Mouse (Mus musculus) natural killer cell, adult 2 months (primary cell): ENCODE data around the gene Pdzrn4.

ENCODE experiments used
- DNase-seq, 2 experiments: peaks; one replicate each; pipeline ENCODE4 v3.0.0; 2022; ENCODE audit warnings: low spot score in 2 of 2

Pdzrn4 gene

DNA sequence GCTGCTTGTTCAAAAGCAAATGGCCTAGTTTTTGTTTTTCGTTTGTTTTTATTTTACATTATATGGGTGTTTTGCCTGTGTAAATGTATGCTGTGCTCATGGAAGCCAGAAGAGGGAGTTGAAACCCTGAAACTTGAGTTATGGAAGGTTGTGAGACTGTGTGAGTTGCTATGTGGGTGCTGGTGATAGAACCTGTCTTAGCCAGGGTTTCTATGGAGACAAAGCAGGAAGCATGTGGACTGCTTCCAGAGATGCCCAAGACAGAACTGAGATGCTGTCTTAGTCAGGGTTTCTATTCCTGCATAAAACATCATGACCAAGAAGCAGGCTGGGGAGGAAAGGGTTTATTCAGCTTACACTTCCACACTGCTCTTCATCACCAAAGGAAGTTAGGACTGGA is 190.8 kb downstream of the Pdzrn4 start:
- no peak for DNase-seq

DNA sequence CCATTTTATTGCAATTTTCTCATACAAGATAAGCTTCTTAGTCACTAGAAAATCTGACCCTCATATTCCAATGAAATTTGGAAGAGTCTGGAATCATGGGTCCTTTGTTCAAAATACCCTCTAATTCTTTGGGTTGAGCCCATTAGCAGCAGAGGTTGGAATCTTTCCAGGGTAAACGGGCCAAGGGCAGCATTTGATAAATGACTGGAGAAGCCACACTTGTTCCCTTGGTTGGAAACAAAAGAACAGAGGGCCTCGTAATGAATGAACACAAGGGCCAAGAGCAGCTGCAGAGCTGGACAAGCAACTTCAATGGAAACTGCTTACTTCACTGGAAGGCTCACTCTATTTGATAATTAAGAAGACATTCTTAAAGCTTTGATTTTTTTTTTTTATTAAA is 198.0 kb downstream of the Pdzrn4 start:
- no peak for DNase-seq

DNA sequence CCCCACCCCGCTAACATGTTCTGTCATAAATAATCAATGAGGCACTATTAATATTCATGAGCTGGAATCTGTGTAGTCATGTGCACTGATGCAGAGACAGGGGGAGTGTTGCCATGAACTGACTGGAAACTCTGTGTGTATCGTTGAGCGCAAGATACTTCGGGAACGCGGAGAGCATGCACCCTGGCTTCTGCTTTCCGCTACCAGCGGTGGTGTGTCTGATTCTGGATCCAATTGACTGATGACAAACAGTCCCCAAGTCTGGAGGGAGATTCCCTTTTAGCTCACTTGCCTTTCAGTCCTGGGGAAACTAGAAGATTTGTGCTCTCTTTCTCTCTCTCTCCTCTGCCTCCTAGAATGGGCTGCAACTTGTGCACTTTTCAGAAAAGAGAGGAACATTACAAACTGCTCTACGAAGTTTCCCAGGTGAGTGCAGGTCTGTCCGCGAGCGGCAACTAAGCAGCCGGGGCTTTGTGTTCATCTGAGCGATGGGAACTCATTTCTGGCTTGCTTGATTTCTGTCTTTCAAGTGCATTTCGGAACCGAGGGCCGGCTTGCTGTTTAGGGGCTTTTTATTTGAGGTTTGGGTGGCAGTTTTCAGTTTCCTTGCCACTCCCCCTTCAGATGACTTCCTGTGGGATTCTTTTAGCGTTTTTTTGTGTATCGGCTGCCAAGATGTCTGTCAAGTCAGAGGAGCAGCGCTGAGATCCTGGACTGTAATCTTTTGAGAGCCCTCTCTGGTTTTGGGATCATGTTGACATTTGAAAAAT is 200.5 kb downstream of the Pdzrn4 start:
- DNase-seq = no peak

DNA sequence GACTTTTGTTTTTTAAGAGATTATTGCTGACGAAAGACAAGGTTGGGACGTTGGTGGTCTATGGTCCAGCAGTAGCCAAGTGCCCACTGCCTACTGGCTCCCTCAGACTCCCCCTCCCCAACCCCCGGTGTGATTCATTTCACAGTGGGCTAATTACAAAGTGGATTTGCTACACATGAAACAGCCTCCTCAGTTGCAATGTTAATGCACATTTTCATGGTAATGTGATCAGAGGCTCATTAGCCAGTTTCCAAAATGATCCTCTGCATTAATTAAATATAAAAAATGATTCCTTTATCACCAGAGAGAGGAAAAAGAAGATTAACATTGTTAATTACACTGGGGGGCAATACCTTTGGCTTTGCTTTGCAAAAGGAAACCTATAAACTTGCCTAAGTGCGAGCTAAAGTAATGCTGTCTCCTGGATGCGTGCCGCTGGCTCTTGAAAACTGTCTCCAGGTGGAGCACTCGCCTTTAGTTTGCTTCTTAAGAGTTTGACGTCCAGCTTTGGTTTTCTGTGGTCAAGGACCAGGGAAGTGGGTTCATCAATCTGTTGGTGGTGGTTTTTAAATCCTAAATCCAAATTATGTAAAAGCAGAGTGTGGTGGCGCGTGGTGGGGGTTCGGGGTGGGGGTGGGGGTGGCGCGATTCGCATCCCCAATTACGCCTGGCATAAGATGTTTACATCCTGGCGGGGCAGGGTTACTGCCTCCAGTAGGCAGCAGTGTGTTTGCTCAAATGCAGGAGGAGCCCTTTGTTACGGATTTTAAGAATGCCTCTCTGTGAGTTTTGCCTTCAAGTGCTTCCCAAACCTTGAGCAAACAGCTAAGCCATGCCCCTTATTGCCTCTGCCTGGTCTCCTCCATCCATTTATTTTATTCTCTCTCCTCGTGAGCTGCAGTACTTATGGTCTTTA is 202.0 kb downstream of the Pdzrn4 start:
- no peak for DNase-seq

DNA sequence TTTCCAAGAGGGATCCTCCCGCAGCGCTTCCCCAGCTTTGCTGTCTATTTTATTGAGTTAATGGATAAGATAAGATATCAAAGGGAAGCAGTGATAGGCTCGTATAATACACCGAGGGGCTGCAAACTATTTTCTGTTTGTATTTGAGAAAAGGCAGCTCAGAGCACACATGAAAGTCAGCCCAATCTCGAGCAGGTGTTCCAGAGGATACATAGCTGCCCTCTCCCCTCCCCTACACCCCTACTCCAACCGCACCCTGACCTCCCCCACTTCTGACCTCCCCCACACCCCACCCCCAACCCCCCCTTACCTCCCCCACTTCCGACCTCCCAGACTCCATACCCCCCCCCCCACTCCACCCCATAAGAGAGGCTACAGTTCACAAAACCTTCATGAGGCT is 202.7 kb downstream of the Pdzrn4 start:
- no peak for DNase-seq

DNA sequence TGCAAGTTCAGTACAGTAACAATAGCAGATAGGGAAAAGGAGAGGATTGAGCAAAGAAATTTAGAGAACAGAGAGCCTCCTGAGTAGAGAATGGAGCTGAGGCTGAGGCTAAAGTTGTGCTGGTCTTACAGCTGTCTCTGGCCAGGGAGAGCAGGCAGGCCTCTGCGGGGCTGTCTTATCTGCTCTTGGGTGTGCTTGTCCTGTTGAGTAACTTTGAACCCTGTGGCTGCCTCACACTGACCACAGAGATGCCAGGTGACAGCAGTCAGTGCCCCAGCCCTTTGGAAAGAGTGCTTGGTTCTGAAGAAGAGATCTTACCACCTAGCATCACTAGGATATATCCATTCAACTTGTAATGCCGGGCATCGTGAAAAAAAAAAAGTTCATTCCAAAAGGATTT is 214.2 kb downstream of the Pdzrn4 start:
- no peak for DNase-seq

DNA sequence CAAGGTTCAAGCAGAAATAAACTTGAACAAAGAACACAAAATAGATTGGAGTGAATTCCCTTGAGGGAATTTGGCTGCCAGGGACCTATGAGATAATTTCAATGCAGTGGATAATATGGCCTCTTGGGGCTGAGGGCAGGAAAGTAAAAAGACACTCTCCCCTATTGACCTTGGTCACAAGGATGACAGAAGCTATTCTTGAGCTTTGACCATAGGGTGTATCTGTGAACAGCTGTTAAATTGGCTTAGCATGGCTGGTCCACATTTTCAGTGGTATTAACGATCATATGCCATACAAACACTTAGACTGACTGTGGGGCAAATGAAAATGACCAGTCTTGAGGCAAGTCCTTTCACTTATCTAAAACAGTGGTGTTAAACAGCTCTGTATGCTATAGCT is 215.7 kb downstream of the Pdzrn4 start:
- DNase-seq = no peak

DNA sequence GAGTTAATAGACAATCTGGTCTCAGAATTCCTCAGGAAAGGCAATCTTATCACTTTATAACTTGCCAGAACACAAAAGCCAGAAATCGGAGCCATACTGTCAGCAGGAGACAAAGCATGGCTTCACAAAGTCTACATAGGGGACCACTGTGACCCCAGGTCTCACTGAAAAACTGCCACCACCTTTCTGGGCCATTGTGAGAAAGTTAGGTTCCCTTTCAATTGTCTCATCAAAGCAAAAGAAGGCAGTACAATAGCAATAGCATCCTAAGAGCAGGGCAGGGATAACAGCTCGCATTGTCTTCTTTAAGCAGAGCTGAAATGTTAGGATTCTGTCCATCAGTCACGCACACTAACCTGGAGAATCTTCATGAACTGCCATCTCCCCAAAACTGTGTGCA is 216.5 kb downstream of the Pdzrn4 start:
- no peak for DNase-seq

DNA sequence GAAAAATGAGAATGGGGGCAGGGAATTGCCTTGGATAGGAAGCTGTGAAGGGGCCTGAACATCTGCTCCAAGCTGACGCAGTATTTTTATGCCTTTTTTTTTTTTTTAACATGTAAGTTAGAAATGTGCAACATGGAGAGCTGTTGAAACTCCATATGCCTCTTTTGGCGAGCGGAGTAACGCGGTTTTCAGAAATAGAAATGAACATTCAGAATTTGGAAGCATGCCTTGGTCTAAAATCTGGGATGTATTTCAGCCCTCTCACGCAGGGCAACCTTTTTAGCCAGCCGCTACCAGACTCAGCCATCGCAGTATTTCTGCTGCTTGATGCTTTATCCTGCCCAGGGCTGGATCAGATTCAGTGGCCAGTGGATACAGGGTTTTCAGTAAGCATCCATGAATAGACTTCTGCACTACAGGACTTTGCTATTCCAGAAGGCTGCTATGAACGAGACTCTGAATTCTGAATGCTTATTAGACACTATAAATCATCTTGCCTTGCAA is 225.1 kb downstream of the Pdzrn4 start:
- DNase-seq = no peak

DNA sequence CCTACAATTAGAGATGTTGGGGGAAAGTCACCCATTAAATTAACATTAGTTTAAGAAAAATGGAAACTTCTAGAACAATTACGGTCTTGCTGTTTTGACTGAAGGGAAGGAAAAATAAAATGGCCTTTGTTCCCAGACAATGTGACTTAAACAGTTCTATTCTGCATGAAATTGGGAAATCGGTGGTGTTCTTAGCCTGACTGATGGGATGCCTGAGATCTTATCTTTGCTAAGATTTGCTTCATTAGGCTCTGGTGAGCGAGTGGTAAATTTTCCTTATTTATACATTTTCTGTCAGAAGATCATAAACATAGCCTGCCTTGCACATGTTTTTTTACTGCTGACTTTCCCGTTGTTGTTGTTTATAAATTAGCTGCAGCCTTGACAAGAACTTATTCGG is 225.6 kb downstream of the Pdzrn4 start:
- DNase-seq = no peak

DNA sequence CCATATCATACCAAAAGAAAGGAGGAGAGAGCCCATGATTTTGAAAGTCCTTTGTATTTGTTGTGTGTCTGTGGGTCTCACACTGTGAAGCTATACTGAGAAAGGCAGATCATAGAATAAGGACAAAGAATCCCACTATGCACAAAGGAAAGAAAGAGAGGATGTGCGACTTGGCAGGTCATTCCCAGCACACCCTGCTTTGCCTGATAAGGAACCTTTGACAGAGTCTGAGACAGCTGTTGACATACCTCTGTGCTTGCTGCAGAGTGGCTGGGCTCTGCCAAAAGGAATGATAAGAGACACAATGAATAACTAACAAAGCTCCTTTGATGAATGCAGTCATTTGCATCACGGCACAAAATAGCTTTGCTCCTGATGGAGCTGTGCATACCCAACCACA is 232.5 kb downstream of the Pdzrn4 start:
- no peak for DNase-seq

DNA sequence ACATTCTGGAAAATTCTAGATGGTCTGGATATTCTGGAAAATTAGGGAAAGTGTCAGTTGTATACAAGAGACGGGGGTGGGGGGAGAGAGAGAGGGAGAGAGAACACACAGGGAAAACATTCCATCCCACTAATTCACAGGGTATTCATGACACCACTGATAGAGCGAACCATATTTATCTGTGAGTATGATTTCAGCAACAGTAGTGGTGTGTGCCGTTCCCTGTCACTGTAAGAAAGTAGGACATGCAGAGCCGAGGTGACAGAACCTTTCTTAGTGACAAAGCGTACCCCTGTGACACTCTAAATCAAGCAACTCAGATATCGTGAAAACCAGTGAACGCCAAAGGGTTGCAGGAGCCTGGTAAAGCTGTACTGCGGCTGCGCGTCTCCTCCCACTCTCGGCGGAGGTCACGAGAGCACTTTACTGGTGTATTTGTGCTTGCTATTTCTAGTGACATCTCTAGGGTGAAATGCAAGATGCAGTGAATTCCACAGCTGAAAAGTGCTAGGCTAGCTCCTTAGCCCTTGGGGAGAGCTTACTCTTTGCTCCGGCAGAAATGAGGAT is 237.4 kb downstream of the Pdzrn4 start:
- DNase-seq = no peak

DNA sequence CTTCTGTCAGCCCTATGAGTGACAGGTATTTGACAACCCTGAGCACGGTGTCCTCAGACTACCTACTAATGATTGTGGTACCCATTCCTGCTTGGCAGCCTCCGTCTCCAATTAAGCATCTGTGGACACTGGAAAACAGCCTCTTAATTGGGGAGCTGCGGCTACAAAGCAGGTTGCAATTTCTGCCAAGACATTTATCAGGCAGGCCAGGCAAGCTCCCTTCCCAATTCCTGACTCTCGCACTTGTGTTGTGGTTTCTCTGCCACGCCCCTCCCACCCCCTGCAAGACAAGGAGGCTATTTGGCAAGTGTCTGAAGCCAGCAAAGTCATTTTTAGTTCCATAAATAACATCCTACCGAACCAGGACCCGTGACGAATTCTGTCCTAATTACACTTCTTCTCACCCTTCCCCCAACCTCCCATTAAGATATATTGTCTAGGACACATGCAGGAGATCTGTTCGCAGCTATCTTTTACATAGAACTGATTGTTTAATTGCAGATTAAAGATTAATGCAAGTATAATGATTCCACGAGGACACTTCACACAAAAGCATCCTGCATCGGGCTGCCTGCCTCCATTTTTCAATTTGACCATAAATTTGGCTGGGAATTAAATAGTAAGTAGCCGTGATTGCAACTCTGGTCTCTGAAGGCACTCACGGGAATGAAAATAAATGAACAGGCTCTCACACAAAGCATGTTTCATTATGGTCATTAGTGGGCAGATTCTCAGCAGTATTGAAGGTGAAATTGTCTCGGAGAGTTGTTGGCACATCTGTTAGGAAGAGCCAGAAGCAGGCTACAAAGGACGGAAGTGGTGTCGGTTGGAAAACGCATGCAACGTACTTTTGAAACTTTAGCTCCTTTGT is 243.8 kb downstream of the Pdzrn4 start:
- DNase-seq = no peak

DNA sequence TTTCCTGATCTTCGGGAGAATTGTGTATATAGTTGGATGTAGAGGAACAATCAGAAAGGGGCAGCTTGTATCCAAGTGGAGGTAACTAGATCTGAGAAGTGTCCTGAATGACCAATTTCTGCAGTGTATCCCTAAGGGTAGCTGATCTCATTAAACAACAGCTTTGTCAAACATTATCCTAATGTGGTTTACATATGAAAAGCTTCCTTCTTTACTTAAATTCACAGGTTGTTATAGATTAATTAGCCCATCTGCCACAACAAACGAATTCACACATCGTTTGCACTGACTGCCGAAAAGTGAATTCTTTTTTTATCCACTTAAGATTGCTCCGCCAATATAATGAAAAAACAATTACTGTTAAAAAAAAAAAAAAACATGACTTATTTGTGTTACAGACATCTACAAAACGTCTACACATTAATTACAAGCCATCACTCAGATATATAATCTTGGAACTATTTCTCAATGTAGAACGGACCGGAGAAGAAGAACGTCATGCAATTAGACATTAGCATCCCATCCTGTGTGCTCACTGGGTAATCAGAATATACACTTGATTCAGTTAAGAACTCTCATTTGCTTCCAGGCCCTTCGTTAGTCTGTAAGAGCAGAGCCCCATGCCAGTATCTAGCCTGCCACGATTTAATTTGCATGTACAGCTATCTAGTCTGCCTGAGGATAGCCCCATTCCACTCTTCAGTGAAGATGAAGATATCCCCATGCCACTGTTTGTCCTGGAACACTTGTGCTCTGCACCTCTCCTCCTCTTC is 274.8 kb downstream of the Pdzrn4 start:
- DNase-seq = no peak

DNA sequence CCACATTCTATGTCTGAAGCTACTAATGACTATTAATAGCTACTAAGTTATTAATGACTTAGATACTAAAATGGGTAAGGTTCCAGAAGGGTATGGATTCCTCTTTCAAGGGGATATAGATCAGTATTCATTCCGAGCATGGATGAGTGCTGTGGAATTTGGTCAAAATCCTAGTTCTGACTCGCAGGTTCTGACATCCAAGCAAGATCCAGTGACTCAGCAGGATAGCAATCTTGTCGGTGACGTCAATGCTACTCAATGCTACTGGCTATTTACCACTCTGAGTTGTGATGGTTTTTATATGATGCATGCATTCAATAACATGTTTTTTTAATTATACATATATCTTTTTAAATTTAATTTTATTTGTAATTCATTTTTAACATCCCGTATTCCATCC is 279.4 kb downstream of the Pdzrn4 start:
- no peak for DNase-seq

DNA sequence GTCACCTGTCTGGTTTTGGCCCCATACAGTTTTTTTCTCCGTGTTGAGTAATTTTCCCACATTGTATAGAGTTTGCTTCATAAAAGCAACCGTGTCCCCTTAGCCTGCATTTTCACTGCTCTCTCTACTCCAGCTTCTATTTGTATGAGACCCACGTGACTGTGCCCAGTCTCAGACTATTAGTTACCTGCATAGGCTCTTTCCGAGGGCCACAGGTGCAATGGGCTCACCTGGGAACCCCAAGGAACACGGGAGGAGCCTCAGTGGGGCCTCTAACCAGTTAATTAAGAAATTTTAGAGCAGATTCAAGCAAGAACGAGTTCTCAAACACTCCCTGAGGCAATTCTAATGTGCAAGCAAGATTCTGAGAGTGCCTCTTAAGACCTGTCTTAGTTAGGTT is 281.7 kb downstream of the Pdzrn4 start:
- DNase-seq = no peak

DNA sequence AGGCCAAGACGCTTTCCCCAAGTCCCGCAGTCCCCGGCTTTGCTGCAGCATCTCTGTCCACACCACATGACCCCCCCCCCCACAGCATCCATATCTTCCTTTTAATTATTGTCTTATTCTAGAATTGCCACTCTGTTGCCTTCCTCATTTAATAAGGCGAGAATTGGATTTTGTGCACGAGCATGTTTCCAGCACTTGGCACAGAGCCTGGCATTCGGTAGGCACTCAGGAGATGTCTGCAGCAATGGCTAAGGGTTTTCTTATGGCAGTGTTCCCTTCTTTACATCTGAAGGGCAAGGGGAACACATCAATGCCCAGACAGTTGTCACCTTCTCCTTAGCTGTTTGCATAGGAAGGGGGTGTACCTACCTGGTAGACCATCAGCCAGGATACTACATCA is 282.9 kb downstream of the Pdzrn4 start:
- DNase-seq = no peak

DNA sequence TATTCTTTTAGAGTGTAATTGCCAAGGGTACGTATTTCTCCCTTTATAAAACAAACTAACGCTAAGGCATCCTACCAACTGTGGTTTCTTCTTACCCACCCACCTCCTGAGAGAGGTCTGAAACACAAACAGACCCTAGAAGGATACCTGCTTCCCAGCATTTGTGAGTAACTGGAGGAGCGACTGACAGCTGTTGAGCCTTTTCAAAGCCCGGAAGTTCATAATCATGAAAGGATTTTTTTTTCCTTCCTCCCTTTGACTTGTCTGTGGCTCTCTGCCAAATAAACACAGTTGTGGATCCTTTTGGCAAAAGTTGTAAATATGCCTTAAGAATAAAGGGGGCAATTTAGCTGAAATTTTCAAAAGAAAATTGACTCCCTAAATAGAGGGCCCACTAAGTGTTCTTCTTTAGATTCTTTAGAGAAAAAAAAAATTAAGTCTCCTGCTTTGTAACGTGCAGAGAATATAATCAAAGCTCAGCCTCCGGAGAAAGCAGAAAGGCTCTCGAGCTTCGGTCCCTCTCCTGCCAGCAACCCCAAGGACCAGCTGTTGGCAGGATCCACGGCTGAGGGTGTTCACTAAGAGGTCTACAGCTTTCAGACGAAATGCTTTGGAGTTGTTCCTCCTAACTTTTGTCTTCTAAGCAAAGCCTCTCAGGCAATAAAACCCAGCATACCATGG is 299.7 kb downstream of the Pdzrn4 start:
- no peak for DNase-seq

DNA sequence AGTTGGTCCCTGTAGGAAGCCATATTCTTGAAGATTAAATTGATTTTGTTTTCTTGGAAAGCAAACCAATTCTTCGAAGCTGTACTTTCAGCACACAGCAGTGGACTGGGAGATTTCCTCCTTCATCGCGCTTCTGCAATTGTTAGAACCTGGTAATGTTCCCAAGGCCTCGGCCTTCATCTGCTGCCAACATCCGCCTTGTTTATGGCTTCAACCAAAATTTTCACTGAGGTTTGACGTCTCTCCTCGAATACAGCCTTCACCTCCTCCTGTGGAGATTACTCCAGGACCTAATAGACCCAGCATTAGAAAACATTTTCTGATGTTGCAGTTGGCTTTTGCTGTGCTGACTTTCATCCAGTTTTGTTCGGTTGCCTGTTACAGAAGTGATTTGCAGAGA is 307.5 kb downstream of the Pdzrn4 start:
- DNase-seq = no peak

DNA sequence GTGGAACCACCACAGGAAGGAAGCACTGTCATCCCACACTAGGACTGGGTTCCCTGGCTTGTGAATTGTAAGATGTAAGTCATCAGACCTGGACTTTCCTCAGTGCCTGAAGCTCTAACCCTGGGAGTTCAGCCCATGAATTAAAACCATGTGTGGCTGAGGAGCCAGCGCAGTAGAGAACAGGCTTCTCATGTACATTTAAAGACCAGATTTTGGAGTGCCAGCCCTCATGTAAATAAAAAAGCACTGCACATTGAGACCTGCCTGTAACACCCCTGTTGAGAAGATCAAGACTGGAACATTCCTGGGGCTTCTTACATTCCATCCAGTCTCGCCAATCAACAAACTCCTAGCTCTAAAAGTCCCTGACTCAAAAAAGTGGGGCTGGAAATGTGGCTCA is 342.0 kb downstream of the Pdzrn4 start:
- DNase-seq = no peak
